Mouse (Mus musculus): Measurements from ENCODE around the gene Ctrc.

Ctrc gene

GRCm38 (mm10) chr4:141866933-141867490 lies 20.9 kb upstream of the Ctrc start:
- DNase-seq = no peak

DNA sequence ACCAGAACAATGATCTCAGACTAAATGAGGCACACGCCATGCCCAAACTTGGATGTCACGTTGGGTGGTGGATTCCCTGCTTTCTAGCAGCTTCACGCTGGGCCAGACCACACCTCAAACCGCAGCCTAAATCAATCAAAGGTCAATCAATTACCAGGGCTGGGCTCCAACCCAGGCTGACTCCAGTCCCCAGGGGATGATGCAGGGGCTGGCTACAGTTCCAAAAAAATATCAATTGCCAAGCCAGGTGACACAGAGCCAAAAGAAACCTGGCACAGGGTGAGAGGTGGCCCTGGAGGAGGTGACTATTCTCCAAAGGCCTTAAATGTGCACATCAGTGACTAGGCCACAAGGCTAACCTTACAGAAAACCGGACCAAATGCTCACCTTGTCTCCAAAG lies 19.4 kb upstream of the Ctrc start:
- no peak for DNase-seq

GRCm38 (mm10) chr4:141865006-141865405 lies 18.8 kb upstream of the Ctrc start:
- DNase-seq = no peak

GRCm38 (mm10) chr4:141864506-141864905 lies 18.3 kb upstream of the Ctrc start:
- no peak for DNase-seq

- no peak for DNase-seq
Measured at GRCm38 (mm10) chr4:141863726-141864280, 17.6 kb upstream of the Ctrc start.

- DNase-seq = no peak
Measured at GRCm38 (mm10) chr4:141862867-141863266, 16.7 kb upstream of the Ctrc start.

- DNase-seq = no peak
Measured at GRCm38 (mm10) chr4:141861591-141862295, 15.6 kb upstream of the Ctrc start.

GRCm38 (mm10) chr4:141860246-141860841 lies 14.2 kb upstream of the Ctrc start:
- no peak for DNase-seq

DNA sequence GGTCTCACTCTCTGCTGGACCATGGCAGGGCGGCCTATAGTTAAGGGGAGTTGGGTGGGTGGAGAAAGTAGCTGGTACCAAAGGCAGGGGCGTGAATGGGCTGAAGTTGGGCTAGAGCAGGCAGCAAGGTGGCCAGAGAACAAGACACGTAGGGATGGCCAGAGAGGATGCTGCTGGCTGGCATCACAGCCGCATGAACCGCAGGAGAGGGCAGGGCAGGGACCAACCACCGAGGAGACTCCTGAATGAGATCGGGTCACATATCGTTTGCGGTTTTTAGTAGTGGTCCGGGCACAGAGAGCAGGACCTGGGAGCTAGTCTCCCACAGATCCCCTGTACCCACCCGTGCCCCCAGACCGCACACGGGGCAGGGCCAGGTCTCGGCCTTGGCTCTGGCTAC lies 13.2 kb upstream of the Ctrc start:
- no peak for DNase-seq

DNA sequence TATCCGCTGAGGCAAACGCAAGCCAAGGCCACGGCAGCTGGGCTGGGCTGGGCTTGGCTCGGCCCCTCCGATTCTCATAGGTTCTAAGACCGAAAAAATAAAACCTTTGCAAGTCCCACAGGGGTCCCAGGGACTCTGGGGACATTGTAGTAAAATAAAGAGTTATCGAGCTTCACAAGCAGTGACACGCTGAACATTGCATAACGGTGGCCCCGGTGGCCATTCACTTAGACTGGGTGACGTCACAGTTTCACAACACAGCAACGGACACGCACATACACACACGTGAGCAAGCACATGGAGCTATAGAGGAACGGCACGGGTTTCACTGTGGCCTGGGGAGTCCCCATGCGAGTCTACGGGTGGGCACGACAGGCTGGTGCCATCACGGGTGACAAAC lies 12.3 kb upstream of the Ctrc start:
- DNase-seq = no peak

- DNase-seq = peak; percentile 64 to 72
Measured at GRCm38 (mm10) chr4:141857422-141857930, 11.3 kb upstream of the Ctrc start.

GRCm38 (mm10) chr4:141853437-141853836 lies 7.3 kb upstream of the Ctrc start:
- DNase-seq = peak in 1 of 2 experiments; percentile 36

DNA sequence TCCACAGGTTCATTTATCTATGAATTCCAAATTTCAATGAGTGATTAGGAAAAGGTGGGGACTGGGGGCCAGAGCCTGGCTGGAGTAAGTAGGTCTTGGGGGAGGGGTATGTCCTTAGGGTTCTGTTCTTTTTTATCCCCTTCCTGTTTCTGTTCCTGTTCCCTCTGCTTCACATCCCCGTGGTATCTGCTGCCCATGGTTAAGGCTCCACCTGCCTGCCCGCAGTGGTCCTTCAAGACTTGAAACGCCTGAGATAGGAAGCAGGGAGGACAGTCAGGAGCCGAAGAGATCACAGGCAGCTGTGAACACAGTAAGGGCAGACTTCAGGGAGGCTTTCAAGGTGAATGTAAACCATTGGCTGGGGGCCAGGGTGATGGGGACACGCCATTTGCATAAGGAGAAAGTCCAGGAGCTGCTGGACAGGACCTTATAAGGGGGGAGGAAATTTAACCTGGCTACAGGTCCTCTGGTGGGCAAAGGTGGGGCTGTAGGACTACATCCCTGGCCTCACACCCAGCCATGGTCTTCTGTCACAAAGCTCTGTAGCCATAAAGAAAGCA lies 11.5 kb downstream of the Ctrc start:
- no peak for DNase-seq

DNA sequence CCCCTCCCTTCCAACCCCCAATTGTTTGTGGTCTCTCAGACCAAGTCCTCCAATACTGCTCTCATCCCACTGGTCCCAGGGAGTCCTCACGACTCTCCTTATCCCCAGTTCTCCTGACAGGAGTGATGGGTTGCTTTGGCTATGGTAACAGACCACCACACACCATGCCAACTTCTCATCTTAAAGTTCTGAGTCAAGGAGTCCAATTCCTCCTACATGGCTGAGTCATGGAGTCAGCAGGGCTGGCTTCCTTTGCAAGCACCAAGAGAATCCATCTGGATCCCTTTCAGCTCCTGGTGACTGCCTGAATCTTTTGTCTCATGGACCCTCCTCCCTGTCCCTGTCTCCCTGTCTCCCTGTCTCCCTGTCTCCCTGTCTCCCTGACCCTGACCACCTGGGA lies 12.2 kb downstream of the Ctrc start:
- DNase-seq = no peak

DNA sequence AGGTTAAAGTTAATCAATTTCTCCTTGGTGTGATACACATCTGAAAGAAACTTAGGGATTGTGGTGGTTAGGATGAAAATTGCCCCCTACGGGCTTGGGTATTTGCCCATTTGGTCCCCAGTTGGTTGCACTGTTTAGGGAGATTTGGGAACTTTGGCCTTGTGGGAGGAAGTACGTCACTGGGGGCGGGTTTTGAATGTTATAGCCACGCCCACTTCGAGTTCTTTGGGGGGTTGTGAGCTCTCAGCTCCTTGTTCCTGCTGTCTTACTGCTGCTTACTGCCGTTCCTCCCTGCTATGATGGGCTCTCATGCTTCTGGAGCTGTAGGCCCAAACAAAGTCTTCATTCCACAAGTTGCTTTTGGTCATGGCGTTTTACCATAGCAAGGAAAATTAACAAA lies 14.8 kb downstream of the Ctrc start:
- no peak for DNase-seq

DNA sequence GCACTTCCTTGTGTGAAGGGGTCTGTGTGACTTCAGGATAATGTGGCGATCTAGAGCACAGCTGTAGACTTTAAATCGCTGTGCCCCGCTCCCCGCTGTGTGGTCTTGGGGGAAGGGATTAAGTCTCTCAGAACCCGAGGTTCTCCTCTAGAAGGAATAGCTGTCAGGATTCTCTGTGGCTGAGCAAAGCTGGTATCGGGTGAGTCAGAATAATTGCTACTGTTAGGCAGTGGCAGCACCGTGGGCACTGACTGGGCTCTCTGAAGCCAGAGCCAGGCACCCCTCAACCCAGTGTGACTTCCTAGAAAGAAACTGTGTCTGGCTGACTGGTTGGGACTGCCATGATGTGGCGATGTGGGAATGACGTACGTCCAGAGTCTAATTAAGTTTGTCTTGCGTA lies 15.8 kb downstream of the Ctrc start:
- DNase-seq = no peak

- no peak for DNase-seq
Measured at GRCm38 (mm10) chr4:141828177-141828576, 18.0 kb downstream of the Ctrc start.

- DNase-seq = no peak
Measured at GRCm38 (mm10) chr4:141827401-141827800, 18.8 kb downstream of the Ctrc start.

DNA sequence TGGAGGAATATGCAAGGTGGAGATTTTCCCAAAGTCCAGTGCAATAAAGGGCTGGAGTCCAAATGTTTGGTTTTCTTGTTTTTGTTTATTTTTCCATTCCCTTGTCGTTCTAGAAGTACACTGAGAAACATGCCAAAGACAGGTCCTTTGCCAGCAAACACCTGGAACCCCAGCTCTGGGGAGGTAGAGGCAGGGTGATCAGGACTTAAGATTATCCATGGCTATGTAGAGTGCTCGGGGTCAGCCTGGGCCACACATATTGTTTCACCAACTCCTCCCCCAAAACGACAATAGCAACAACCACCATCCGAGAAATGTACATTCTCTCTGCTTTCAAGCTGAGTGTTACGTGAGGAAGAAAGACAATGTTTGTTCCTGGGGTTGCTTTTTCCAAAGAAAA lies 20.1 kb downstream of the Ctrc start, which contains the start of gene Cela2a:
Gene Cela2a, minus strand, starts transcription at position 101 of the 400 bp plus-strand sequence.
- no peak for DNase-seq

DNA sequence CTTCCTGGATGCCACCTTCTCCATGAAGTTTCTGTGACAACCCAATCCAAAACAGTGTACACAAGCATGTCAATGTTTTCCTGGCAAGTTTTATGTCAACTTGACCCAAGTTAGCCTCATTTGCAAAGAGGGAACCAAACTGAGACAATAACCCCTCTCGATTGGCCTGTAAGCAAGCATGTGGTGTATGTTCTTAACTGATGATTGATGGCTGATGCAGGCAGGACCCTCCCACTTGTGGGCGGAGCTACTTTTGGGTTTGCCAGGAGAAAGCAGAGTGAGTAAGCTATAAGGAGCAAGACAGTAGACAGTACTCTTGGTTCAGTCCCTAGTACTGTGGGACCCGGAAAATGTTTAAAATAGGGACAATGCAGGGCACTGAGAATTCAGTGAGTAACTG lies 23.2 kb downstream of the Ctrc start:
- DNase-seq = peak in 1 of 2 experiments; percentile 18

- DNase-seq = peak; percentile 12 to 14
Measured at GRCm38 (mm10) chr4:141822089-141822488, 24.1 kb downstream of the Ctrc start.

GRCm38 (mm10) chr4:141821178-141821577 lies 25.0 kb downstream of the Ctrc start:
- DNase-seq = no peak

GRCm38 (mm10) chr4:141819316-141819715 lies 26.8 kb downstream of the Ctrc start:
- no peak for DNase-seq

All from thymus, postnatal 36 days (tissue).